Mouse (Mus musculus) T-helper 17 cell (primary cell): ENCODE measurements around the gene Trappc6b.

Source experiments
- in situ Hi-C, 2 experiments: fragments of 300-600 bp; cut with MboI, MseI; formaldehyde crosslinking; loops; 1 replicate in 1 of 2; 2 replicates in 1 of 2; pipeline ENCODE4 v1.15.1; 2025; ENCODE audit warnings: high pct_unique_total_duplicates in 2 of 2

Gene Trappc6b

DNA sequence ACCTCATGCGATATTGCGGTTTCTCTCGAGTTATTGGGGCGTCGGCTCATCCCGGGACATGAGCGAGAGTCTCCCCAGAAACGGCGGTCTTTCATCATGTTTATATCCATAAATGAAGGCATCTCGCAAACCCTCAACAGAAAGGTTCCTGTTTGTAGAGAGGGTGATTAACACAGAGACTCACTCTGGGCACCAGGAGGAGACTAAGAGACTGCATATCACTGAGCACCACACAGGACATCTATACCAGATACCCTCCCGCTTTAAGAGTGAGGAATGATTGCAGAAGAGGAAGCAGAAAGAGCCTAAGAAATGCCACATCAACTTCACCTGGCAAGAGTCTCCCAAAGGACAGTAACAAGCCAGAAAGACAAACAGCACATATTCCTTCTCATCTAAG, 5.0 kb downstream of the Trappc6b start:
- in situ Hi-C loops, result loop anchor here in 1 of 2 experiments (10.0 kb wide), 1 partner anchor 149 kb away; no protein-coding TSS in a partner anchor

DNA sequence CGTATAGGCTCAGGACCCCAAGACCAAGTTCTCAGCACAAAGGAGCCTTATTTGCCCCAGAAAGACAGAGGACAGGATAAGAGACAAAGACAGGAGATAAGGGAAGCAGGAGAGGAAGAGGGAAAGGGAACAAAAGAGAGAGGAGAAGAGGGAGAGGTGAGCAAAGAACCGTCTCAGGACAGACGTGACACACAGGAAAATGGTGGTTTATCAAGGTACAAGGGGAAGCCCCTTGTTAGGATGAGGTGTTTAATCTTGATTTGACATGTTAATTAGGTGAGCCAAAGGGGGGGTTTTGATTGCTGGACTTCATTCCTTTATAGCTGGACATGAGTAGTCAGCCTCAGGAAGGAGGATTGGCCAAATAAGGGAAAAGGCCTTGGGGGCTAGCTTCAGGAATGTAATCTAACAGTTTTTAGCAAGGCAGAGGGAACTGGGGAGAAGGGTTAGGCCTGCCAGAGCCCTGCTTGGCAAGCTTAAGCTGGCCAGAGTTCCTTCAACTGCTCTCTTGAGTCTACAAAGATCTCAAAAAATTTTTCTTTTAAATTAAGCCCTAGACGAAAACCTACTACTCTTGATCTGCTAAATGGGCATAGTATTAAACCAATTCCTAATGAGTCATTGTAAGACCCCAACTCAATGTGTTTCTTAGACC, 5.9 kb downstream of the Trappc6b start:
- in situ Hi-C loops, result loop anchor here in 1 of 2 experiments (10.0 kb wide), 1 partner anchor 149 kb away; no protein-coding TSS in a partner anchor

DNA sequence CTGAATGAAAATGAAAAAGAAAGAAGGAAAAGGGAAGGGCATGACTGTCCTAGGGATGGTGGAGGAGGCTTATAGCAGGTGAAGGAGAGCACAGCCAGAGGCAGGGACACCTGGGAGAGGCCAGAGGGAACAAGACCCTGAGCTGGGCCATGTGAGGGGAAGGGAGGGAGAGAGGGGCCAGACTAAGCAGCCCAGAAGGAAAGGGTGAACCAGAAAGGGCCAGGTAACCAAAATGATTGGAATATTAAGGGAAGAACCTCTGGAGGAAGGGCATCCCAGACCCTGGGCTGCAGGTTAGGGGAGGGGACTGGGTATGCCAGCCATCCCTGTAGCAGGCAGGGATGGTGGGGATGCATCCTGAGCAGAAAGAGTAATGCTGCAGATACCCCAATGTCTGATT, 7.3 kb downstream of the Trappc6b start:
- in situ Hi-C loops, result loop anchor here in 1 of 2 experiments (10.0 kb wide), 1 partner anchor 151 kb away; no protein-coding TSS in a partner anchor

DNA sequence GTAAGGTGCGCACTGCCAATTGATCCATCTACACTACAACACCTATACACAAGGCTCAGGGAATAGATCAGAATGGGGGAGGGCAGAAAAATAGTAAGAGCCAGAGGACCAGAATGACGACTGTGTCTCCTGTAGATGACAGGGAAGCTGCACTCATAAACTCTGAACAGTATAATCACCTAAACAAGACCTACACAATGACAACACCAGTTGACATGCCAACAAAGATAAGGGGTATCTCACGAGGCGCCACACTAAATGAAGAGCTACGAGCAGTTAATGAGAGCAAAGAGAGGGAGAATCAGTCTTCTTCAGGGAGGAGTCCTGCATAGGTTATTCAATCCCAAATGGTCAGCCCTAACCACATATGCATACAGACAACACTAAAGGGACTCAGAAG, 8.1 kb downstream of the Trappc6b start:
- in situ Hi-C loops, result loop anchor here in 1 of 2 experiments (10.0 kb wide), 1 partner anchor 152 kb away; no protein-coding TSS in a partner anchor

DNA sequence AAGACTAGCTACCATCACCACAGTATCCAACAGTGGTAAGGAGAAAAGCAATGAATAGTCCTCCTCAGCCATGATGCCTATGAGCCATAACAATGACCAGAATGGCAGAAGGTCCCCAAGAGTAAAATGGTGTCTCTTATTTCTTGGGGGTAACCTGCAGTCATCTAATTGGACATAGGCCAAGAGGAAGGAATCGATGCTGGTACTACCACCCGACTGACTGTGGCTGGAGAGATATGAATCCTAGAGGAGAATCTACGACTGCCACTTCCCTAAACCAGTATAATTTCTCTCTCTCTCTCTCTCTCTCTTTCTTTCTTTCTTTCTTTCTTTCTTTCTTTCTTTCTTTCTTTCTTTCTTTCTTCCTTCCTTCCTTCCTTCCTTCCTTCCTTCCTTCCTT, 8.8 kb downstream of the Trappc6b start:
- in situ Hi-C loops, result loop anchor here in 1 of 2 experiments (10.0 kb wide), 1 partner anchor 152 kb away; no protein-coding TSS in a partner anchor

DNA sequence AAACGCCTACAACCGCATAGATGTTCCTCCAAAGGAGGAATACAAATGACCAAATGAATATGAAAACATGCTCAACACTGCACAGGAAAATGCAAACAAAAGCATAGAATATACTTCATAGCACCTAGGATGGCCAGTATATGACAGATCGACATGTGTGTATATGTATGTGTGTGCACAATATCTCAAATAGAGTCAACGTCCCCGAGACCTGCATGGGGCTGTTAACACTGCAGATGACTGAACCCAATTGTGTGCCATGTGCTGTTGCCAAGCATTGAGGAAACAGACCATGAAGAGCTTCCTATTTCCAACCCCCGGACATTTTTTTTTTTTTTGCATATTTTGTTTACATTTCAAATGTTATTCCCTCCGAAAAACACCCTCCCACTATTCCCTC, 20.4 kb downstream of the Trappc6b start:
- in situ Hi-C loops, result no loop called here

DNA sequence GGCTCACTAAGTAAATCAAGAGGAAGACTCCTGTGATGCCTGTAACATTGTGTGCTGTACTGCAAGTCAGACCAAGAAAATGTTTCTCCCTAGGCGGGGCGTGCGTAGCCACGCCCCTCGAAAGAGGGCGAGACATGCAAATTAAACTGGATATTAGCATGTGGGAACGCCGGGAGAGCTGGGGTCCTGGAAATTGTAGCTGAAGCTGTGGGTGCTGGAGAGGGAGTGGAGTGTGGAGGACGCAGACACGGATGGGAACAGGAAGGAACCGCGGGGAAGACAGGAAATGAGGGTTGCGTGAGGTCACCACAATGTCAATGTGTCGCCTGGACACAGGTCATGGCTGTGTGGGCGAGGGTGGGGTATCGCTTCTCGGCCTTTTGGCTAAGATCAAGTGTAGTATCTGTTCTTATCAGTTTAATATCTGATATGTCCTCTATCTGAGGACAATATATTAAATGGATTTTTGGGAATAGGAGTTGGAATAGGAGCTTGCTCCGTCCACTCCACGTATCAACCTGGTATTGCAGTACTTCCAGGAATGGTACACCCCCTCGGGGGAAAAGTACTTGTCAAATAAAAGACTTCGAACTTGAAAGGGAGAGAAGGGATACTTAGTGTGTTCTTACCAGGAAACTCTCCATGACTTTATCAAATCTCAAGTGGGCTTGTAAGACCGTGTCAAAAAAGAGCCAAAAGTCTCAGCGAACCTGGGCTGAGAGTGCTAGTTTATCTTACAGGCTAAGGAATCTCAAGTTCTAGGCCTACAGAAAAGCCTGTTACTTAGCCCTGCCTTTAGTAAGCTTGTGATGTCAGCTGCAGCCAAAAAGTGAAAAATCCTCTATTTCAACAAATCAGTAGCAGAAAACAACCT, 21.1 kb downstream of the Trappc6b start:
- in situ Hi-C loops, result no loop called here

DNA sequence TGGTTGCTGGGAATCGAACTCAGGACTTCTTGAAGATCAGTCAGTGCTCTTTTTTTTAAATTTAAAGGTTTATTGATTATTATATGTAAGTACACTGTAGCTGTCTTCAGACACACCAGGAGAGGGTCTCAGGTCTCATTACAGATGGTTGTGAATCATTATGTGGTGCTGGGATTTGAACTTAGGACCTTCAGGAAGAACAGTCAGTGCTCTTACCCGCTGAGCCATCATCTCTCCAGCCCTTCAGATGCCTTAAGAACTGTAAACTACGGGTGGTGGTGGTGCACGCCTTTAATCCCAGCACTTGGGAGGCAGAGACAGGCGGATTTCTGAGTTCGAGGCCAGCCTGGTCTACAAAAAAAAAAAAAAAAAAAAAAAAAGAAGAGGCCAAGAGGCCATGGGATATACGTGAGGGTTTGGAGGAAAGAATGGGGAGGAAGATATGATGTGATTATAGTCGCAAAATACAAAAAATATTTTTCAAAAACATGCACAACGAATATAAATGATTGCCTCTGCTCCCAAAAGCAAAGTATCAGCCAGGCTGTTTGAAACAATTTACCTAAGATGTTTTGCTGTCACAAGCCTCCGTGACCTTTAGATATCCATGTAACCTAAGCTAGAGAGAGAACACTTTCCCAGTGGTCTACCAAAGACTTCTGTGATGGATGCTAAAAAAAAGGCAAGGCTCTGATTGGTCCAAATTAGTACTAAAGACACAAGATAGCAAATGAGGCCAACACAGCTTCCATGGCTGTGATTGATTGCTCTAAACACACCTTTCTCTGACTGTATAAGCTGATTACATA, 21.9 kb downstream of the Trappc6b start:
- in situ Hi-C loops, result no loop called here

DNA sequence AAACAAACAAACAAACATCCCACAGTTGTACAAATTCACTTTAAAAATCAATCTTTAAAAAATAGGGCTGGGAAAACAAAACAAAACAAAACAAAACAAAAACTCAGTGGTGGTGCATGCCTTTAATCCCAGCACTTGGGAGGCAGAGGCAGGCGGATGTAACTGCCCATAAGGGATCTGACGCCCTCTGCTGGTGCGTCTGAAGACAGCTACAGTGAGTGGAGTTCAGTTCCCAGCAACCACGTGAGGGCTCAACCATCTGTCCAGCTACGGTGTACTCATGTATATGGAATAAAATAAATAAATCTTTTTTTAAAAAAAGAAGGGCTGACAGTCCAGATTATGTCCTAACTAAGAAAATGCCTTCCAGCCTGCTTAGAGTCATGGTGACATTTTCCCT, 29.2 kb downstream of the Trappc6b start:
- in situ Hi-C loops, result no loop called here

DNA sequence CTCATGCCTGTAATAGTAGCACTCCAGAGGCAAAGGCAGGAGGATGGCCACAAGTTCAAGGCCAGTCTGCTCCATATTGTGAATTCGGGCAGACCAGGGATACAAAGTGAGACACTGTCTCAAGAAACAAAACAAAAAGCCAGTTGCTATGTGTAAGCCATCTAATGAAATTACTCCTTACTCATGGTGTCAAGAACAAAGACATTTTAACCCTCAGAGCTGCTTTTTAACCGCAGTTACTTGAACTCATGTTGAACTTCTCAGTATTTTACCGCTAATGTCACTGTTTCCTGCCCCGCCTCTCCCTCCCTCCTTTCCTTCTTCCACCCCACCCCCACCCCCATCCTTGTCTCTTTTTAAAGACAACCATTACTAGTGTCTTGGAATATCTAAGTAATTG, 40.0 kb downstream of the Trappc6b start:
- in situ Hi-C loops, result no loop called here

DNA sequence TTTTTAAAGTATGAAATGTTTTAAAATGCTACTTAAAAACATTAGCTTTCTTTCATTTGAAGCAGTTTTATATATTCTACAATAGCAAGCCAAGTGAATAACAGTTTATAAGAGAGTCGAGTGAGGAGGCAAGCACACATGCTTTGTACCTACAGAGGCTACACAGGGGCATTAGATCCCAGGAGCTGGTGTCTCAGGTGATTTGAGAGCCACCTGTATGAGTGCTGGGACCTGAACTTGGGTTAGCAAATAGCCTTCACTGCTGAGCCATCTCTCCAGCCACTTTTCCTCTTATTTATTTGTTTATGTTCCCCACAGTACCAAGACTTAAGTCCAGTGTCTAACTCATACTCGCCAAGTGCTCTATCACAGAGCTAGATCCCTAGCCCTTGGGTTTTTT, 41.4 kb downstream of the Trappc6b start:
- in situ Hi-C loops, result loop anchor here in 1 of 2 experiments (10.0 kb wide), 1 partner anchor 45 kb away; the partner anchor contains the start of genes Pnn and Trappc6b

DNA sequence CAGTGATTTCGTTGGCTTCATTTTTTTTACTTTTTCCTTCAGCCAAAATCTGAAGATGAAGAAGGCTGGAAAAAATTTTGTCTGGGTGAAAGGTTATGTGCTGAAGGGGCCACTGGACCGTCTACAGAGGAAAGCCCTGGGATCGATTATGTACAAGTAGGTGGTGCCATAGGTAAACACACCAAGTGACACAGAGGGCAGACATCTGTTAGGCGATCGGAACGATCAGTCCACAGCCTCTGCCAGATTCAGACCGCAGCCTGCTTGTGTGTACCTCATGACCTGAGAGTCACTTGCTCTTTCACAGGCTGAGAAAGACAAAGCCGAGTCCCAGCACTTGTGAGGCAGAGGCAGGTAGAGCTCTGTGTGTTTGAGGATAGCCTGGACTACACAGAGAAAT, 43.3 kb downstream of the Trappc6b start:
- in situ Hi-C loops, result loop anchor here in 1 of 2 experiments (10.0 kb wide), 1 partner anchor 47 kb away; the partner anchor contains the start of genes Pnn and Trappc6b

DNA sequence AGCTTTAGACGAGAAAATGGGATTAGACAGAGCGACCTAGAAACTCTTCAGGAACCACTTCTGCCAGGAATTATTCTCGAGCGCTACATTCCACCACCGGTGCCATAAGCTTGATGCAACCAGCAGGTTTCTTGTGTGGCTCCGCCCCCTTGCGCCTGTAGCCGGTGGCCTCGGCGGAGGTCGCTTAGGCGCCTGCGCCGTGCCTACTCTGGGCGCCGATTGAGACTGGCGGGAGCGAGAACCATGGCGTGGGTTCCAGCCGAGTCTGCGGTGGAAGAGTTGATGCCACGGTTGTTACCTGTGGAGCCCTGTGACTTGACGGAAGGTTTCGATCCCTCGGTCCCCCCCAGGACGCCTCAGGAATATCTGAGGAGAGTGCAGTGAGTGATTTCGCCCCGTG, 48.0 kb downstream of the Trappc6b start, which contains the start of gene Gemin2:
Gemin2 (plus strand) TSS at position 160 of the 400 bp plus-strand sequence.
- in situ Hi-C loops, result loop anchor here in 1 of 2 experiments (5.0 to 10.0 kb wide), 2 partner anchors 52 to 204 kb away; partner anchors contain the start of genes Fbxo33, Pnn and Trappc6b

DNA sequence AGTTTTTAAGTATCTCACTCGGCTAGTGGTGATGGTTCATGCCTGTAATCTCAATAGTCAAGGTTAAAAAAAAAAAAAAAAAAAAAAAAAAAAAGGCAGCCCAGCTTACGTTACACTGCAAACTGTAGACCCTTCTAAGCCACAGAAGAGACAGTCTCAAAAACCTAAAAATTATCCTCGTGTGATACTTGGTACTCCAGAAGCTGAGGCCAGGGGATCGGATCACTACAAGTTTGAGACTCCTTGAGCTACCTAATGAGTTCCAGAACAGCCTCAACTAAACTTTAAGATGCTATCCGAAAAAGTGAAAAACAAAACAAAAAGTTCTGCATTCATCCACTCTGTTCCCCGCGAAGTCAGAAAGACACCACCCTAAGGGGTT, 48.6 kb downstream of the Trappc6b start:
- in situ Hi-C loops, result loop anchor here in 1 of 2 experiments (5.0 to 10.0 kb wide), 2 partner anchors 52 to 205 kb away; partner anchors contain the start of genes Fbxo33, Pnn and Trappc6b

DNA sequence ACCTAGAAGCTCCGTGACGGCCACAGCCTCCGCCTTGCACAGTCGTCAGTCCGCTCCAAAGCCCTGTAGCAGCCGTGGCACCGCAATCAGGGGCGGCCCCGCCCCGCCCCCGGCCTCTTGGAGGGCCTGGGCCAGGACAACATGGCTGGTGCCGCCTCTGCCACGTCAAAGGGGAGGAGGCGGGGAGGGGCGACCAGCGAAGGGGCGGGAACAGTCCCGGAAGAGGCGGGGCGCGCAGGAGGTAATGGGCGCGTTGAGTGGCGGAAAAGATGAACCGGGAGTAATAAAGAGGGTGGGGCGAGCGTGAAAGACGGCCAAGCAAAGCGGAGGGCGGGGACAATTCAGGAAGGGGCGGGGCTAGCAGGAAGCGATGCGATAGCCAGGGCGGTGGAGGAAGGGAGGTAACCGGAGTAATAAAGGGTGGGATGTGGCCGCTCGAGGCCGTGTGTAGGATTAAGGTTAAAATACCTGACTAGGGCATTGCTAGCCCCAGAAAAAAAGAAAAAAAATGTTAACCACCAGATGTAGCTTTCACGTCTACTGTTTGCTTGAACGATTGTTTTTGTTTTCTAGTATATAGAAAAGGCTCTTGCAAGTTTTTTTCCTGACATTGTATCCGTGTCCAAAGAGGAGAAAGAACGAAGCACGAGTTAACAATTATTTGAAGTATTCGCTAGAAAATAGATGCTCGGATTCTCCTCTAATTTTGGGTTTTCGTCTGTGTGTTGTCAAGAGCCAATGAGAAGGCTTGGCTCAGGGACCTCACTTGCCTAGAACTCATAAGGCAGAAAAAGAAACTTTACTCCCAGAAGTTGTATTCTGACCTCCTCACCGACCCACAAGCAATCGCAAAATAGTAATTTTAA, 49.2 kb downstream of the Trappc6b start, which contains the start of gene Sec23a:
Sec23a (minus strand) TSS at position 174 of the 866 bp plus-strand sequence.
- in situ Hi-C loops, result loop anchor here in 1 of 2 experiments (5.0 to 10.0 kb wide), 2 partner anchors 53 to 205 kb away; partner anchors contain the start of genes Fbxo33, Pnn and Trappc6b

DNA sequence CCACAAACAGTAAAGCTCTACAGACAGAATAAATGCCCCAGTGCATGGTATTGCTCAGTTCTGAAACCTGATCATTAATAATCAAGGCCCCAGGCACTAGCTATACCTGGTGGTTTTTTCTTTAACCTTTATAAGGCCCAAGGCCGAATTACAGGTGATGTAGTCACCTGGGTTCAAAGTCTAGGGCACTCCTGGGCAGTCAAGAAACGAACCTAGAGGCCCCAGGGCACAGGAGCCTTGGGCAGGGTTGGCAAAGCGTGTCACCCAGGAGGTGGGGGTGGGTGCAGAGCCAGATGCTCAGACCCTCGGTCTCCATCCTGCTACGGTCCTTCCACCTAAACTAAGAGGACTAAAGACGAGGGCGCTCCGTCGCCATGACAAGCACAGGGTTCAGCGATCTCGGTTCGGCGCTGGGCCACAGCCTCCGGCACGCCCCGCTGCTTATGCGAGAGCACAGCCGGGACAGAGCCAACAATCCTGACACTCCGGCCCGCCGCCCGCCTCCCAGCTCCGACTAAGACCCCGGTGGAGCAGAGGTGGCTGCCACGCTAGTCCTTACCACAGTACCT, 49.9 kb downstream of the Trappc6b start:
- in situ Hi-C loops, result loop anchor here in 1 of 2 experiments (5.0 to 10.0 kb wide), 2 partner anchors 53 to 206 kb away; partner anchors contain the start of genes Fbxo33, Pnn and Trappc6b

DNA sequence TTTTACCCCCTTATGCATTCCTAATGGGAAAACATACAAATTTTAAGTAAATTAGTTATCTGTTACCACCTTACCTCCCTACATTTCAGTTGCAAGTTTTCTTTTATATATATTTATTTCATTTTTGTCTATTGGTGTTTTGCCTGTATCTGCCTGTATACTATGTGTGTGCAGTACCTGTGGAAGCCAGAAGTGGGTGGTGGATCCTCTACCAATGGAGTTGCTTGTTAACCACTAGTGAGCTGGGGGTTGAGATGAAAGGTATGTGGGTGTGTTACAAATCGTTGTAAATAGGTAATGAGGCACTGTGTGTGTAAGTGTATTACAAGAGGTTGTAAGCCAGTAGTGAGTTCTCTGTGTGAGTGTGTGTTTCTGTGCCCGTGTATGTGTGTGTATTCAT, 50.8 kb downstream of the Trappc6b start:
- in situ Hi-C loops, result loop anchor here in 1 of 2 experiments (5.0 to 10.0 kb wide), 2 partner anchors 54 to 207 kb away; partner anchors contain the start of genes Fbxo33, Pnn and Trappc6b
